ENCODE assay signal across 14 mouse cellular contexts in genomic region chr10:14049686-14050085, GRCm38 (mm10).
"Had no signal": no experiment of that assay in that cellular context is flagged by ENCODE, and none has a peak within 500 bp of the region (broad histone marks: within the 10 kb centered on the region; RNA-seq: fewer than 3 reads in every experiment).

No protein-coding gene starts in this region.

- ATAC-seq: intestine, embryonic 16.5 days; midbrain, embryonic 13.5 days; midbrain, embryonic 16.5 days had no signal

- H3K27ac ChIP-seq: kidney, embryonic 15.5 days; liver, embryonic 13.5 days; midbrain, embryonic 13.5 days; stomach, postnatal 0 days had no signal

- H3K9ac ChIP-seq: kidney, embryonic 15.5 days; liver, embryonic 13.5 days; midbrain, embryonic 13.5 days had no signal

- H3K4me3 ChIP-seq: kidney, embryonic 15.5 days; liver, embryonic 13.5 days; midbrain, embryonic 13.5 days had no signal

- H3K36me3 ChIP-seq: kidney, embryonic 15.5 days; liver, embryonic 13.5 days; midbrain, embryonic 13.5 days had no signal

- DNase-seq: kidney, adult 18-20 months; kidney, postnatal 10 days; kidney, postnatal 36 days; liver, embryonic 13.5 days; lung, adult 2 months; lung, postnatal 14 days; lung, postnatal 4 days; thymus, adult 2 months; thymus, postnatal 25 days had no signal

- H3K9me3 ChIP-seq: kidney, embryonic 15.5 days; liver, embryonic 13.5 days; midbrain, embryonic 13.5 days had no signal

- H3K27me3 ChIP-seq: kidney, embryonic 15.5 days; liver, embryonic 13.5 days; midbrain, embryonic 13.5 days had no signal

- H3K4me2 ChIP-seq: kidney, embryonic 15.5 days; liver, embryonic 13.5 days; midbrain, embryonic 13.5 days had no signal
